Mouse (Mus musculus) forebrain, embryonic 15.5 days (tissue): Measurements from ENCODE around the gene Bpifb4. TPM values are rescaled to one million over a fixed set of nuclear protein-coding genes. Genes with fewer than 3 reads are reported as not detected.

Experiments used
- ATAC-seq: fragments of 200-750 bp; cut with Nextera tagmentation; replicated peaks from 2 replicates; pipeline ENCODE4 v1.8.0; 2017; ENCODE audit warnings: mild to moderate bottlenecking, moderate TSS enrichment, moderate library complexity
- H3K27ac ChIP-seq: fragments of 300-500 bp; sonication (generic); replicated peaks from 2 replicates; pipeline ENCODE4 v1.5.1; 2015; ENCODE audit warnings: mild to moderate bottlenecking, inconsistent platforms
- H3K27me3 ChIP-seq: fragments of 300-500 bp; sonication (generic); 2 replicates; pipeline ENCODE4 v1.6.1; 2015; ENCODE audit warnings: inconsistent platforms
- H3K36me3 ChIP-seq: fragments of 300-500 bp; sonication (generic); 2 replicates; pipeline ENCODE4 v1.6.1; 2015; ENCODE audit warnings: mild to moderate bottlenecking, inconsistent platforms
- H3K4me1 ChIP-seq: fragments of 300-500 bp; sonication (generic); 2 replicates; pipeline ENCODE4 v1.6.1; 2015; ENCODE audit warnings: inconsistent platforms
- H3K4me2 ChIP-seq: fragments of 300-500 bp; sonication (generic); replicated peaks from 2 replicates; pipeline ENCODE4 v1.6.1; 2015; ENCODE audit warnings: mild to moderate bottlenecking, inconsistent platforms
- H3K4me3 ChIP-seq: fragments of 300-500 bp; sonication (generic); 2 replicates; pipeline ENCODE4 v1.5.1; 2015; ENCODE audit warnings: mild to moderate bottlenecking, inconsistent platforms
- H3K9ac ChIP-seq: fragments of 300-500 bp; sonication (generic); replicated peaks from 2 replicates; pipeline ENCODE4 v1.6.1; 2015; ENCODE audit warnings: mild to moderate bottlenecking, inconsistent platforms
- H3K9me3 ChIP-seq: fragments of 300-500 bp; sonication (generic); 2 replicates; pipeline ENCODE4 v1.6.1; 2016; ENCODE audit warnings: inconsistent platforms
- WGBS: fragments of 180-500 bp; shearing (Covaris S2); methylation state at CpG from one replicate; pipeline ENCODE4 v1.1.7; 2015; ENCODE audit warnings: mixed read lengths; 5-methylcytosine and 5-hydroxymethylcytosine counted together
- polyA plus RNA-seq: library from polyadenylated mRNA; unstranded; fragments of >200 nt; fragmentation: Nextera tagmentation; extraction: Ambion mirVana; gene quantifications from 2 replicates; pipeline ENCODE4 v1.2.1, GENCODE M21; 2015

Bpifb4 gene
- polyA plus RNA-seq: not detected in 2 replicates

GRCm38 (mm10) chr2:153937843-153938242 is at the start of gene Bpifb4:
Gene Bpifb4 (plus strand): TSS chr2:153938212.
- Histone ChIP-seq H3K4me1 (no peaks in the 10 kb centered on the region), H3K36me3 (no peaks in the 10 kb centered on the region), H3K27ac (no peak within 1 kb of the TSS), H3K4me2 (no peak within 1 kb of the TSS), H3K27me3 (no peaks in the 10 kb centered on the region), H3K9me3 (no peaks in the 10 kb centered on the region), H3K9ac (no peak within 1 kb of the TSS), H3K4me3 (no peak within 1 kb of the TSS)
- ATAC-seq: no peak
- WGBS: 81% methylated on average over 5 of the region's 5 CpGs

- no peak overlapping the region for H3K4me3 ChIP-seq
- H3K4me2 ChIP-seq: no peak overlapping the region
- no peaks in the 10 kb centered on the region for H3K9me3 ChIP-seq
- WGBS: 71% methylated on average over 5 of the region's 5 CpGs
- H3K4me1 ChIP-seq: no peaks in the 10 kb centered on the region
- no peak overlapping the region for H3K27ac ChIP-seq
- H3K27me3 ChIP-seq: no peaks in the 10 kb centered on the region
- no peaks in the 10 kb centered on the region for H3K36me3 ChIP-seq
- H3K9ac ChIP-seq: no peak overlapping the region
- no peak for ATAC-seq
These were observed 38.9 kb upstream of the Bpifb4 start for GRCm38 (mm10) chr2:153899111-153899510.

DNA sequence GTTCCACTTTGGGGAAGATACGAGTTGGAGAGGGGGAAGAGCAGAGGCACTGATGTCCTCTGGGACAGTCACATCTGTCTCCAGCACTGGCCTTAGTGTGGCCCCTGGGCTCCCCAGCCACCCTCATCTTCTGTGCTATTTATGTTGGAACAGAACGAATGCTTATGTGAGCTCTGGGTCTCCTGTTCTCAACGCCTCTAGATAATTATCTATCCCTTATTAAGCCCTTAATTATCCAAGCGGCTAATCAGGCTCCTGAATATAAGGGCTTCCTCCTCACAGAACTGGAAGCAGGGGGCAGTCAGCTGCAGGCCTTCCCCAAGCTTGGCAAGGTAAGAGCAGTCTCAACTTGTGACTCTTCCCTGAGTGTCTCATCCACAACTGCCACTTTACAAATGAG is 37.9 kb upstream of the Bpifb4 start, which contains the start of gene Bpifb6:
Bpifb6 (plus strand) TSS at position 301 of the 400 bp plus-strand sequence.
- Histone ChIP-seq H3K4me1 (no peaks in the 10 kb centered on the region), H3K4me3 (no peak within 1 kb of the TSS), H3K4me2 (no peak within 1 kb of the TSS), H3K27me3 (no peaks in the 10 kb centered on the region), H3K9me3 (no peaks in the 10 kb centered on the region), H3K27ac (no peak within 1 kb of the TSS), H3K9ac (no peak within 1 kb of the TSS), H3K36me3 (no peaks in the 10 kb centered on the region)
- no peak for ATAC-seq
- 31% methylated on average over 4 of the region's 4 CpGs for WGBS

GRCm38 (mm10) chr2:153902726-153903125 is 35.3 kb upstream of the Bpifb4 start:
- ATAC-seq: no peak
- 77% methylated on average over 6 of the region's 6 CpGs for WGBS
- no peaks in the 10 kb centered on the region for H3K4me1 ChIP-seq
- H3K4me2 ChIP-seq: no peak overlapping the region
- H3K9ac ChIP-seq: no peak overlapping the region
- H3K9me3 ChIP-seq: no peaks in the 10 kb centered on the region
- no peak overlapping the region for H3K27ac ChIP-seq
- H3K27me3 ChIP-seq: no peaks in the 10 kb centered on the region
- H3K4me3 ChIP-seq: no peak overlapping the region
- H3K36me3 ChIP-seq: no peaks in the 10 kb centered on the region

- H3K36me3 ChIP-seq: no peaks in the 10 kb centered on the region
- H3K4me1 ChIP-seq: no peaks in the 10 kb centered on the region
- no peak overlapping the region for H3K27ac ChIP-seq
- no peaks in the 10 kb centered on the region for H3K9me3 ChIP-seq
- no peak overlapping the region for H3K4me3 ChIP-seq
- no peak for ATAC-seq
- no peak overlapping the region for H3K4me2 ChIP-seq
- no peaks in the 10 kb centered on the region for H3K27me3 ChIP-seq
- no peak overlapping the region for H3K9ac ChIP-seq
- 91% methylated on average over 4 of the region's 4 CpGs for whole genome bisulfite sequencing
These were observed 31.4 kb upstream of the Bpifb4 start for GRCm38 (mm10) chr2:153906626-153907025.

DNA sequence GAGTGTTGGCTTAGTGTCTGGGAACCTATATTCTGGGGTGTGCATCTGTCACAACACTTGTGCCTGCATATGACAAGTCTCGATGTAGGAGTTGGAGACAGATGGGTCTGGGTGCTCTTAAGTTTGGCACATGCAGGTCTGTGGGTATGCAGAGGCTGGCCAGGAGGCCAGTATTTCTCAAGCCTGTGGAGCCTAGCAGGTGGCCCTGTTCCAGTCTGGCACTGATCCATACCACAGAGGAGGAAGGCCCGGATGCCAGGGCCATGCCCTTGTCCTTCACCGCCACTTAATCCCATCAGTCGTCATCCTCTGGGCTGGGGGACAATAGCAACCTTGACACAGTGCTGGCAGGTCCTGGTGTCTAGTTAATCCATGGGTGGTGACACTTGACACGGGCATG is 23.9 kb upstream of the Bpifb4 start:
- 32% methylated on average over 5 of the region's 5 CpGs for WGBS
- Histone ChIP-seq H3K9ac (no peak overlapping the region), H3K36me3 (no peaks in the 10 kb centered on the region), H3K4me3 (no peak overlapping the region), H3K9me3 (no peaks in the 10 kb centered on the region), H3K4me2 (no peak overlapping the region), H3K4me1 (no peaks in the 10 kb centered on the region), H3K27me3 (no peaks in the 10 kb centered on the region), H3K27ac (no peak overlapping the region)
- no peak; the same call in 1 of the 2 replicates for ATAC-seq

DNA sequence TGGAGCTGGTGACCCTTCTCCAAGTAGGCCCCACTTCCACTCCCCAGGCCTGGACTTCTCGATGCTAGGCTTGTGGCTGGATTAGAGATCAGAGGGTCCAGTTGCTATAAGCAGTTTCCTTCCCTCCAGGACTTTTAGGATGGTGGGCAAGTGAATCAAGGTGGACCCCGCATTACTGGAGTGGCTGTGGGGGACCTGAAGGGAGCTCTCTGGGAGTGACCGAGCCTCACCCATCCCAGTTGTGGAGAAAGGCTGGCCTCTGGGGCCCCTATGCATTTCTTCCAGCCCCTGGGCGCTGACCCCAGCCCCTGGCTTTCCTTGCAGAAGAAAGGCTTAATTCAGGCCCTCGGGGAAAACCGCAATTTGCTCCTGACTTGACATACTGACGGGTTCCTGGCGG is 20.1 kb upstream of the Bpifb4 start, which contains the start of gene Bpifb3:
Bpifb3 (plus strand) TSS at position 301 of the 400 bp plus-strand sequence.
- 57% methylated on average over 8 of the region's 8 CpGs for WGBS
- ATAC-seq: no peak
- H3K9me3 ChIP-seq: no peaks in the 10 kb centered on the region
- H3K9ac ChIP-seq: no peak within 1 kb of the TSS
- no peaks in the 10 kb centered on the region for H3K27me3 ChIP-seq
- H3K4me2 ChIP-seq: no peak within 1 kb of the TSS
- no peaks in the 10 kb centered on the region for H3K4me1 ChIP-seq
- H3K36me3 ChIP-seq: no peaks in the 10 kb centered on the region
- H3K4me3 ChIP-seq: no peak within 1 kb of the TSS
- no peak within 1 kb of the TSS for H3K27ac ChIP-seq

DNA sequence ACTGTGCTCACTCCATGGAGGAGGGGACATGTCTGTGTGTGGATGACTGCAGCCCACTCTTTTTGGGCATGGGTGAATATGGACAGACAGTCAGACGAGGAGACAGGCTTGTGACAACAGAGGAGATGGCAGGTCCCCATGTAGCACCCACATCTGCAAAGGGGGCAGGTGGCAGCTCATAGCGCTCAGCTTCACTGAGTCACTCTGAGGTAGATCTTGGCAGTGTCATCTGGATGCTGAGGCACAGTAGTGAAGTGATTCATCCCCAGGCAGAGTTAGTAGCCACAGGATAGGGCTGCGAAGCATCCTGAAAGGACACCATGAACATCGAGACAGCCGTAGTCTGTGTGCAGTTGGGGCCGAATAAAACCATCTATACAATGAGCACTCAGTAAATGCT is 16.8 kb upstream of the Bpifb4 start:
- no peak for ATAC-seq

GRCm38 (mm10) chr2:153929871-153930413 is 8.1 kb upstream of the Bpifb4 start:
- 43% methylated on average over 3 of the region's 3 CpGs for WGBS
- no peak overlapping the region for H3K4me2 ChIP-seq
- H3K9ac ChIP-seq: no peak overlapping the region
- no peak overlapping the region for H3K4me3 ChIP-seq
- peak; percentile 35; the same call in 1 of the 2 replicates for ATAC-seq
- H3K27me3 ChIP-seq: no peaks in the 10 kb centered on the region
- H3K36me3 ChIP-seq: no peaks in the 10 kb centered on the region
- H3K27ac ChIP-seq: no peak overlapping the region
- H3K9me3 ChIP-seq: no peaks in the 10 kb centered on the region
- H3K4me1 ChIP-seq: no peaks in the 10 kb centered on the region

More for the DNA sequence above, 16.8 kb upstream of the Bpifb4 start:
- H3K9me3 ChIP-seq: no peaks in the 10 kb centered on the region
- no peaks in the 10 kb centered on the region for H3K36me3 ChIP-seq
- no peaks in the 10 kb centered on the region for H3K4me1 ChIP-seq
- H3K4me3 ChIP-seq: no peak overlapping the region
- H3K27me3 ChIP-seq: no peaks in the 10 kb centered on the region
- no peak overlapping the region for H3K27ac ChIP-seq
- H3K9ac ChIP-seq: no peak overlapping the region
- 88% methylated on average over 6 of the region's 6 CpGs for WGBS
- H3K4me2 ChIP-seq: no peak overlapping the region

DNA sequence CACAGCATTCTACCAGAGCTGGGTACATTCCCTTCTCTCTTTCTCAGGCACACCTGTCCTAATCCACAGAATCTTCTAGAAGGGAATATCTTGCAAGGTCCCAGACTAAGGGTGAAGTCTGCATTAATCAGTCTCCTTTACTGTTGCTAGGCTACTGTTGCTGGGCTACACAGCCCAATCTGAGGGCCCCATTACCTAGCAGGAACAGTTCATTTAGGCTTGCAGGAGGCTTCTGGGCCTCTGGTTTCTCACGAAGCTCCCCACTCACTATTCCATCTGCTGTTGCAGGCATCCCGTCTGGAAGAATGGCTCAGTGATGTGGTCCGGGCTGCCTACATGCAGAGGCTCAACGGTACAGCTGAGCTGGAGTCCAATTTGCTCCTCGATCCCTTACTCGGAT is 6.9 kb upstream of the Bpifb4 start:
- Histone ChIP-seq H3K36me3 (no peaks in the 10 kb centered on the region), H3K27ac (no peak overlapping the region), H3K27me3 (no peaks in the 10 kb centered on the region), H3K4me1 (no peaks in the 10 kb centered on the region), H3K9me3 (no peaks in the 10 kb centered on the region), H3K4me3 (no peak overlapping the region), H3K9ac (no peak overlapping the region), H3K4me2 (no peak overlapping the region)
- peak; percentile 76 for ATAC-seq
- 49% methylated on average over 6 of the region's 6 CpGs for WGBS

DNA sequence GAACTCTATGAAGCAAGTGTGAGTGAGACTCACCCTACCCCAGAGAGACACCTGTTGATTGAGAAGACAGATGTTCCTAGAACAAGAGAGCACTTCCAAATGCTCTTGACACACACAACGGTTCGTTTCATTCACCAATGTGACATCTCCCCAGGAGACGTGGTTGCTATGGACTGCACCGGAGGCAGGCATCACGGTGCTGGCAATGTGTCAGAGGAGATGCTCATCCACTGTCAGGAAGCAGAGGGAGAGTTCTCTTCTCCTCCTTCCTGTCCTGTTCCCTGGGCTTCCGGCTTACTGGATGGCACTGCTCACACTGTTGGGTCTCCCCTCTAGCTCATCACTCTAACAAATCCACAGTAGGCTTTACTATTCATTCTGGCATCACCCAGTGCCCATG is 4.7 kb upstream of the Bpifb4 start:
- no peak for ATAC-seq
- WGBS: 58% methylated on average over 6 of the region's 6 CpGs

DNA sequence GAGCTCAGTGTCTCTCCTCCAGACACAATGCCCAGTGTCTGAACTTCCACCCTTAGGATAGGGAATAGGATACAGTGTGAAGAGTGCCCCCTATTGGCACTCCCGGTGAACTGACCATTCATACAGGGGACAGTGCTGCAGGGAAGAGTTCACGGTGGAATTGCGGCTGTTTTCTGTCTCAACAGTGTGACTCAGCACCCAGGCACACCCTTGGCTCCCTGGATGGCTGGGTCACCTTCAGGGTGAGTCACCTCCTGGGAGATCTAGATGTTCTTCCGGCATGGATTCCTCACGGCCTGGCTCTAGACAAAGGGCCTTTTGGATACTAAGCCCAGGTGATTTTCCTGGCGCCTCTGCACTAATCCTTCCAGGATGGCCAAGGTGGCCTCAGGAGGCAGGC is 2.7 kb upstream of the Bpifb4 start:
- Histone ChIP-seq H3K4me3 (no peak overlapping the region), H3K36me3 (no peaks in the 10 kb centered on the region), H3K27ac (no peak overlapping the region), H3K4me1 (no peaks in the 10 kb centered on the region), H3K27me3 (no peaks in the 10 kb centered on the region), H3K9ac (no peak overlapping the region), H3K9me3 (no peaks in the 10 kb centered on the region), H3K4me2 (no peak overlapping the region)
- WGBS: 87% methylated on average over 6 of the region's 6 CpGs
- ATAC-seq: no peak

More for the DNA sequence above, 4.7 kb upstream of the Bpifb4 start:
- no peak overlapping the region for H3K4me2 ChIP-seq
- no peak overlapping the region for H3K27ac ChIP-seq
- no peaks in the 10 kb centered on the region for H3K9me3 ChIP-seq
- no peak overlapping the region for H3K9ac ChIP-seq
- no peaks in the 10 kb centered on the region for H3K27me3 ChIP-seq
- H3K4me1 ChIP-seq: no peaks in the 10 kb centered on the region
- H3K36me3 ChIP-seq: no peaks in the 10 kb centered on the region
- no peak overlapping the region for H3K4me3 ChIP-seq

DNA sequence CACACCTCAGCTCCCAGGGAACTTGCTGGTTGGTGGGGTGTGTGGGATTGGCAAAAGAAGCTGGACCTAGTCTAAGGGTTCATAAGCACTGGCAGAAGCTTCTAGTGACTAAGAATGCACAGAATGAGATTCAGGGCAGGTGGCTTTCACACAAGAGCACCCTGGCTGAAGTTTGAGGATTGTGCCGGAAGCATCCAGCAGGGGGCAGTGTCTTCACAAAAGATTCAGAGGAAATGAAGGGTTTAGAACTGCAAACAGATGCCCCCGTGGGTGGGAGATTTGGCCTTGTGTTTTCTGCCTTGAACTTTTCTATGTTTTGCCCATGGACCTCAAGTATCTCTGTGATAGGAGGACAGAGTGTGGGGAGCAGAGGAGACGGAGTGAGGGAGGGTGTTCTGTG is 5.5 kb downstream of the Bpifb4 start:
- Histone ChIP-seq H3K4me2 (no peak overlapping the region), H3K4me3 (no peak overlapping the region), H3K27ac (no peak overlapping the region), H3K4me1 (no peaks in the 10 kb centered on the region), H3K36me3 (no peaks in the 10 kb centered on the region), H3K9ac (no peak overlapping the region), H3K27me3 (no peaks in the 10 kb centered on the region), H3K9me3 (no peaks in the 10 kb centered on the region)
- no peak for ATAC-seq
- WGBS: 41% methylated on average over 3 of the region's 3 CpGs
